Mouse (Mus musculus) heart, postnatal 0 days (tissue): ENCODE data around the gene Ccdc142. TPM values are rescaled to one million over a fixed set of nuclear protein-coding genes. Genes with fewer than 3 reads are reported as not detected.

Experiments
- ATAC-seq: fragments of 200-750 bp; cut with Nextera tagmentation; 2 replicates; pipeline ENCODE4 v1.8.0; 2017; ENCODE audit warnings: low read depth, moderate number of reproducible peaks, moderate library complexity; ENCODE audit not compliant: insufficient read depth
- DNase-seq: peaks from one replicate; pipeline ENCODE4 v3.0.0-alpha.2; 2016; ENCODE audit warnings: low spot score
- H3K27ac ChIP-seq: fragments of 300-500 bp; sonication (generic); 2 replicates; pipeline ENCODE4 v1.5.1; 2014; ENCODE audit warnings: low read depth, mild to moderate bottlenecking
- H3K27me3 ChIP-seq: fragments of 300-500 bp; sonication (generic); 2 replicates; pipeline ENCODE4 v1.6.1; 2014; ENCODE audit warnings: low read length, mixed read lengths; ENCODE audit not compliant: control insufficient read depth, insufficient read depth
- H3K36me3 ChIP-seq: fragments of 300-500 bp; sonication (generic); replicated peaks from 2 replicates; pipeline ENCODE4 v1.6.1; 2014; ENCODE audit warnings: low read length, mixed read lengths; ENCODE audit not compliant: control insufficient read depth, insufficient read depth
- H3K4me1 ChIP-seq: fragments of 300-500 bp; sonication (generic); 2 replicates; pipeline ENCODE4 v1.6.1; 2014; ENCODE audit warnings: antibody characterized with exemption; ENCODE audit not compliant: control insufficient read depth, insufficient read depth
- H3K4me2 ChIP-seq: fragments of 300-500 bp; sonication (generic); 2 replicates; pipeline ENCODE4 v1.6.1; 2014; ENCODE audit warnings: low read depth, mild to moderate bottlenecking, low read length, moderate library complexity
- H3K4me3 ChIP-seq: fragments of 300-500 bp; sonication (generic); 2 replicates; pipeline ENCODE4 v1.5.1; 2014; ENCODE audit warnings: low read depth, low read length
- H3K9ac ChIP-seq: fragments of 300-500 bp; sonication (generic); replicated peaks from 2 replicates; pipeline ENCODE4 v1.6.1; 2014; ENCODE audit warnings: low read depth, low read length, mixed read lengths
- H3K9me3 ChIP-seq: fragments of 300-500 bp; sonication (generic); replicated peaks from 2 replicates; pipeline ENCODE4 v1.6.1; 2016; ENCODE audit warnings: low read length; ENCODE audit not compliant: control insufficient read depth
- CTCF ChIP-seq: IDR thresholded peaks from 2 replicates; pipeline ENCODE4 v1.5.1; 2016; ENCODE audit warnings: antibody characterized with exemption, control low read depth, low read depth
- EP300 ChIP-seq: IDR thresholded peaks from 2 replicates; pipeline ENCODE4 v1.6.1; 2016; ENCODE audit warnings: antibody characterized with exemption, low read depth
- WGBS: fragments of 180-500 bp; shearing (Covaris S2); extraction: QIAGEN DNeasy Blood & Tissue Kit; methylation state at CpG from one replicate; pipeline ENCODE4 v1.1.7; 2014; 5-methylcytosine and 5-hydroxymethylcytosine counted together
- polyA plus RNA-seq: library from polyadenylated mRNA; unstranded; fragments of >200 nt; fragmentation: Nextera tagmentation; extraction: Ambion mirVana; gene quantifications from 2 replicates; pipeline ENCODE4 v1.2.1, GENCODE M21; 2015
- total RNA-seq: library from RNA; depleted of rRNA; stranded (reverse); fragments of >200 nt; gene quantifications from 2 replicates; pipeline ENCODE4 v1.2.3, GENCODE M21; 2014; ENCODE audit warnings: low replicate concordance

The Ccdc142 gene
- total and polyA plus RNA-seq, 2 experiments from 2014 or later: 0.11 to 1.6 TPM

DNA sequence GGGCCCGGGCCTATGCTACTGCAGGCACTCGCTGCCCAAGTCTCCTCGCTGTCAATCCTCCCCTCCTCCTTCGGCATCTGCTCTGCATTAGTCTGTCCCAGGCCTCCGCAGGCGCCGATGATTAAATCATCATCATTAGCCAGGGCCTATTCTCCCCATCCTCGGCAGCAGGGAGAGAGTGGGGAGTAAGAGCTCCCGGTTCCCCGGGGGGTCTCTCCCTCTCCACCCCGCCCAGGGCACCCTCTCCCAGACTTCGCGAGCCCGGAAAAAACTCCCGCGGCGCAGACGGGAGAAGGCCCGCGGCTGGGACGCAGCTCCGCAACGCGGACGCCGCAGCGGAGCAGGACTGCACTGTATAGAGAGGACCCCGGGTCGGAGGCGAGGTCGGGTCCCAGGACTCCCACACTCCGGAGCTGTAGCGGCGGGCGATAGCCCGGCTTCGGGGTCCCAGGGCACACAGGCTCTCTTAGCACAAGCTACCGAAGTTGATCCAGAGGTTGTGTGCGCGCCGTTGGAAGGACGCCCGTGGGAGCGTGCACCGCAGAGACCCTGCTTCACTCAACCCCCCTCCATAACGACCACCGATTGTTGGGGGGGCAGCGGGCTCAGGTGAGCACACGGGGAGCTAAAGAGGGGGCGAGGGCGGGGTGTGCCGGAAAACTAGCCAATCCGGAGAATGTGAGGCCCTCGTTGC lies 23.6 kb upstream of the Ccdc142 start, which contains the start of gene Pcgf1:
Gene Pcgf1, plus strand, starts transcription at position 240 of the 694 bp plus-strand sequence.
- Histone ChIP-seq H3K27ac (peak within 1 kb of the TSS; percentile 80), H3K9ac (peak within 1 kb of the TSS; percentile 82), H3K4me2 (peak within 1 kb of the TSS; percentile 100), H3K4me3 (peak within 1 kb of the TSS; percentile 87), H3K36me3 (peaks cover 28% of the 10 kb centered on the region; the same call in 1 of the 2 replicates), H3K9me3 (no peaks in the 10 kb centered on the region), H3K4me1 (0 out of 2 replicates have a peak, but pooled peaks cover 4% of the 10 kb centered on the region), H3K27me3 (peaks cover 48% of the 10 kb centered on the region)
- TF ChIP-seq CTCF (no peak), EP300 (no peak)
- under 1% methylated on average over 54 of the region's 54 CpGs for WGBS
- ATAC-seq (peak; percentile 51), DNase-seq (no peak)

- ATAC-seq (peak; percentile 92), DNase-seq (peak; percentile 94)
- H3K4me2 ChIP-seq: peak overlapping the region; percentile 100
- H3K36me3 ChIP-seq: peaks cover 28% of the 10 kb centered on the region; the same call in 1 of the 2 replicates
- H3K4me3 ChIP-seq: peak overlapping the region; percentile 87
- WGBS: under 1% methylated on average over 45 of the region's 46 CpGs
- peaks cover 49% of the 10 kb centered on the region for H3K27me3 ChIP-seq
- no peaks in the 10 kb centered on the region for H3K9me3 ChIP-seq
- H3K4me1 ChIP-seq: 0 out of 2 replicates have a peak, but pooled peaks cover 4% of the 10 kb centered on the region
- peak overlapping the region; percentile 80 for H3K27ac ChIP-seq
- peak overlapping the region; percentile 82 for H3K9ac ChIP-seq
- TF ChIP-seq EP300 (no peak), CTCF (peak; percentile 54)
Measured at GRCm38 (mm10) chr6:83078324-83078858, 23.0 kb upstream of the Ccdc142 start.

DNA sequence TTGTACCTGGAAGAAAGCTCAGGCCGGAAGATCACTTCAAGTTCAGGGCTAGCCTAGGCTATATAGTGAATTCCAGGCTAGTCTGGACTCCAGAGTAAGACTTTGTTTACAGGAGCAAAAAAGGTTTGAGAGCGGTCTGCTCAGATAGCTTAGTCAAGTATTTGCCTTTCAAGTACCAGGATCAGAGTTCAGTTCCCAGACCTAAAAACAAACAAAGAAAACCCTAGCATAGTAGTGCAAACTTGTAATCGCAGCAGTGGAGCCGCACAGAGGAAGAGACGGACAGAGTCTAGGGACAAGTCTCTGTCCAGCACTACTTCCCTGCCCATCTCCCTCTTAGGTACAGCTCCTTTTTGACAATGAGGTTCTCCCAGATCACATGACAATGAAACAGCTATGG lies 21.2 kb upstream of the Ccdc142 start:
- no peak overlapping the region for H3K4me3 ChIP-seq
- peaks cover 28% of the 10 kb centered on the region; the same call in 1 of the 2 replicates for H3K36me3 ChIP-seq
- H3K4me1 ChIP-seq: 0 out of 2 replicates have a peak, but pooled peaks cover 4% of the 10 kb centered on the region
- peaks cover 49% of the 10 kb centered on the region for H3K27me3 ChIP-seq
- no peak for ATAC-seq
- no peak overlapping the region for H3K4me2 ChIP-seq
- no peak for TF ChIP-seq CTCF
- TF ChIP-seq EP300: no peak
- DNase-seq: no peak
- WGBS: 91% methylated on average over 5 of the region's 5 CpGs
- H3K9me3 ChIP-seq: no peaks in the 10 kb centered on the region
- H3K27ac ChIP-seq: no peak overlapping the region
- no peak overlapping the region for H3K9ac ChIP-seq

DNA sequence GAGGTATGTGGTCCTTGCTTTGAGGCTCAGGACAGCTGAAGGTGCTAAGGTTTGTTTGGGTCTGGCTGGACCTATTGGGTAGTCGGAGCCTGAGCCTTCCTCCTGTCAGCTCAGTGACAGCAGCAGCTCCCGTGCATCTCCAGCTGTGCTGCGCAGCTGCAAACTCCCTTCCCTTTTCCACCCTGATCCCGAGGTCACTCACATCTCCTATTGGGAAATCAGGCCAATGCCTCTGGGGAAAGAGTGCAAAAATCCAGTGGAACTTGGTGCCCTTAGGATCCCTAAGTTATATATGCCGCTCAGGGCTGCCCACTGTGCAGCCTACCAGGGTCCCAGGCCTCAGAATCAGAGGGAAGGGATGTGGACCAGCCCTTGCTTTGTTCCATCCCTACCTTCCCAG lies 17.9 kb upstream of the Ccdc142 start:
- Histone ChIP-seq H3K36me3 (peaks cover 28% of the 10 kb centered on the region; the same call in 1 of the 2 replicates), H3K9me3 (no peaks in the 10 kb centered on the region), H3K27me3 (peaks cover 62% of the 10 kb centered on the region), H3K27ac (no peak overlapping the region), H3K4me3 (no peak overlapping the region), H3K9ac (no peak overlapping the region), H3K4me2 (no peak overlapping the region), H3K4me1 (0 out of 2 replicates have a peak, but pooled peaks cover 20% of the 10 kb centered on the region)
- no peak for TF ChIP-seq CTCF
- no peak for TF ChIP-seq EP300
- ATAC-seq (no peak), DNase-seq (no peak)
- 20% methylated on average over 5 of the region's 5 CpGs for WGBS

DNA sequence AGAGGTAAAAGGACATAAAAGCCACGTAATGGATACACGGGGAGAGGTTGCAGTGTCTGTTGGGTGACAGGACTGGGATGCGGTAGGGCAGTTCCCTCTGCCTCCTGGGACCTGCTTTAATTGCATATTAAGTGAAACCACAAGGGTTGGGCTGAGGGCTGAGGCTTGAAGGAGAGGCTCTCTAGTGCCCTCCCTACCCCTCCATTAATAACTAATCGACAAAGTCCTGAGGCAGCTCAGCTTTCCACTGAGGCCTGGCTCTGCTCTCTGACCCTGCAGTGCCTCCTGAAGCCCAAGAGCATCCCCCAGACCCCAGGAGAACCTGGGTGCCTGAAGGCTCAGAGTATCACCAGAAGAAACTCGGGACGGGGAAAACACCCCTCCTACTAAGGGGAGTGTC lies 16.9 kb upstream of the Ccdc142 start:
- WGBS: 17% methylated on average over 6 of the region's 6 CpGs
- no peak overlapping the region for H3K27ac ChIP-seq
- no peak for ATAC-seq
- H3K4me3 ChIP-seq: no peak overlapping the region
- H3K4me2 ChIP-seq: no peak overlapping the region
- 0 out of 2 replicates have a peak, but pooled peaks cover 15% of the 10 kb centered on the region for H3K4me1 ChIP-seq
- no peak overlapping the region for H3K9ac ChIP-seq
- H3K27me3 ChIP-seq: peaks cover 68% of the 10 kb centered on the region
- TF ChIP-seq CTCF (no peak), EP300 (no peak)
- no peak for DNase-seq
- H3K9me3 ChIP-seq: no peaks in the 10 kb centered on the region
- peaks cover 28% of the 10 kb centered on the region; the same call in 1 of the 2 replicates for H3K36me3 ChIP-seq
